In the genomic region with DNA sequence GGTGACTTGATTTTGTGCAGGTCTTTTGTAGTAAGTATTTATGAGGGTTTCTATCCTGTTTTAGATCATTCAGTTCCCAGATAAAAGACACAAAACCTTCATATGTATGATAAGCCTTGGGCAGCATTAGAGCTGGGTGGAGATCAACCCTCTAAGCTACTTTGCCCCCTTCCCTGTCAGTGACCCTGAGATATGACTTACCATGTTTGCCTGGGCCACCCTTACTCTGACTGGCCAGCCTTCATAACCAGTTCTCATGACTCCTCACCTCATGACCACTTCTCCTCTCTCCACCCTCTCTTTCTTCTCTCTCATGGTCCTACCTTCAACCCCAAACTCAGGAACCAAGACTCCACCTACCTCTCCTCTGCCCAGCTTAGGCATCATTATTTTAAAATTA, we compare ENCODE assay signal across 23 mouse cellular contexts.
"Had no signal": no experiment of that assay in that cellular context is flagged by ENCODE, and none has a peak within 500 bp of the region (broad histone marks: within the 10 kb centered on the region; RNA-seq: fewer than 3 reads in every experiment).

No protein-coding gene starts in this region.

- H3K9ac ChIP-seq: kidney, embryonic 15.5 days; limb, embryonic 12.5 days; limb, embryonic 15.5 days; lung, embryonic 15.5 days; midbrain, embryonic 12.5 days; midbrain, embryonic 15.5 days; neural tube, embryonic 13.5 days; stomach, embryonic 15.5 days had no signal

- H3K4me1 ChIP-seq: kidney, embryonic 15.5 days; limb, embryonic 15.5 days; lung, embryonic 15.5 days; midbrain, embryonic 12.5 days; midbrain, embryonic 15.5 days; neural tube, embryonic 13.5 days; stomach, embryonic 15.5 days had no signal

- H3K4me2 ChIP-seq: kidney, embryonic 15.5 days; limb, embryonic 12.5 days; limb, embryonic 15.5 days; lung, embryonic 15.5 days; midbrain, embryonic 12.5 days; midbrain, embryonic 15.5 days; neural tube, embryonic 13.5 days; stomach, embryonic 15.5 days had no signal

- H3K36me3 ChIP-seq: kidney, embryonic 15.5 days; limb, embryonic 12.5 days; limb, embryonic 15.5 days; lung, embryonic 15.5 days; midbrain, embryonic 12.5 days; midbrain, embryonic 15.5 days; neural tube, embryonic 13.5 days; stomach, embryonic 15.5 days had no signal

- H3K27me3 ChIP-seq: kidney, embryonic 15.5 days; limb, embryonic 12.5 days; limb, embryonic 15.5 days; lung, embryonic 15.5 days; midbrain, embryonic 12.5 days; midbrain, embryonic 15.5 days; neural tube, embryonic 13.5 days; stomach, embryonic 15.5 days had no signal

- H3K9me3 ChIP-seq: kidney, embryonic 15.5 days; limb, embryonic 12.5 days; limb, embryonic 15.5 days; lung, embryonic 15.5 days; midbrain, embryonic 12.5 days; midbrain, embryonic 15.5 days; neural tube, embryonic 13.5 days; stomach, embryonic 15.5 days had no signal

- ATAC-seq: intestine, postnatal 0 days; midbrain, embryonic 15.5 days had no signal

- DNase-seq: kidney, adult 8-10 months; kidney, postnatal 10 days; kidney, postnatal 36 days; layer of hippocampus, postnatal 36 days; left cerebral cortex, postnatal 4 days; lung, adult 18-20 months; lung, postnatal 14 days; retina, postnatal 1 day; right cerebral cortex, postnatal 25 days; spleen, adult 18-20 months; thymus, postnatal 25 days had no signal

- H3K27ac ChIP-seq: kidney, embryonic 15.5 days; left cerebral cortex, adult 2 months; limb, embryonic 12.5 days; limb, embryonic 15.5 days; lung, embryonic 15.5 days; macrophage; midbrain, embryonic 12.5 days; midbrain, embryonic 15.5 days; neural tube, embryonic 13.5 days; stomach, embryonic 15.5 days had no signal

- H3K4me3 ChIP-seq: kidney, embryonic 15.5 days; left cerebral cortex, adult 2 months; limb, embryonic 12.5 days; limb, embryonic 15.5 days; lung, embryonic 15.5 days; midbrain, embryonic 12.5 days; midbrain, embryonic 15.5 days; myocyte; neural tube, embryonic 13.5 days; stomach, embryonic 15.5 days had no signal
